Mouse (Mus musculus): Measurements from ENCODE around the gene Sema3e. TPM values are rescaled to one million over a fixed set of nuclear protein-coding genes. Genes with fewer than 3 reads are reported as not detected.
A peak's percentile ranks its signal among the peaks of the same experiment; 100 is the strongest.

The Sema3e gene
- polyA plus RNA-seq, 1 experiment from 2014 or later, result 5.1 TPM

DNA sequence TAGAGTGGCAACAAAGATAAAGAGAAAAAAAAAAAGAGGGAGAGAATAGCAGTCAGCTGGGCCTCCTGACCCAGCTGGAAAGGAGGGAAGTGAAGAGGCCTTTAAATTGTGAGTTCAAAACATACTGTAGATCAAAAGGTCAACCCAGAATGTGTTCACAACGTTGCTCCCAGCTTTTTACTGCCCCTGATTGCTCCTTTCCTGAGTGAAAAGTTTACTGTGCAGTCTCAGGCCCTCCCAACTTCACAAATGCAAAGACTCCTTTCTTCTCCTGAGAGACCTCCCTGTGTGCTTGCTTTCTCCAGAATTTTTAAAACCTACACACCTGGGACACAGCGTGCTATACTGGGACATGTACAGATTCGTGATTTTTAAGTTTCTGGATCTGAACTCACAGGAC, 8.2 kb downstream of the Sema3e start:
- H3K36me3 ChIP-seq, result no peaks in the 10 kb centered on the region
- 33% methylated on average over 3 of the region's 3 CpGs for WGBS
- H3K4me1 ChIP-seq, result no peaks in the 10 kb centered on the region
- no peak overlapping the region for H3K27ac ChIP-seq
- ATAC-seq (ENCODE audit: low FRiP score), result no peak
- H3K27me3 ChIP-seq, result no peaks in the 10 kb centered on the region
- no peak overlapping the region for H3K4me2 ChIP-seq (replicated peaks)
- H3K9me3 ChIP-seq (replicated peaks), result no peaks in the 10 kb centered on the region
- H3K4me3 ChIP-seq, result no peak overlapping the region
- H3K9ac ChIP-seq, result no peak overlapping the region

DNA sequence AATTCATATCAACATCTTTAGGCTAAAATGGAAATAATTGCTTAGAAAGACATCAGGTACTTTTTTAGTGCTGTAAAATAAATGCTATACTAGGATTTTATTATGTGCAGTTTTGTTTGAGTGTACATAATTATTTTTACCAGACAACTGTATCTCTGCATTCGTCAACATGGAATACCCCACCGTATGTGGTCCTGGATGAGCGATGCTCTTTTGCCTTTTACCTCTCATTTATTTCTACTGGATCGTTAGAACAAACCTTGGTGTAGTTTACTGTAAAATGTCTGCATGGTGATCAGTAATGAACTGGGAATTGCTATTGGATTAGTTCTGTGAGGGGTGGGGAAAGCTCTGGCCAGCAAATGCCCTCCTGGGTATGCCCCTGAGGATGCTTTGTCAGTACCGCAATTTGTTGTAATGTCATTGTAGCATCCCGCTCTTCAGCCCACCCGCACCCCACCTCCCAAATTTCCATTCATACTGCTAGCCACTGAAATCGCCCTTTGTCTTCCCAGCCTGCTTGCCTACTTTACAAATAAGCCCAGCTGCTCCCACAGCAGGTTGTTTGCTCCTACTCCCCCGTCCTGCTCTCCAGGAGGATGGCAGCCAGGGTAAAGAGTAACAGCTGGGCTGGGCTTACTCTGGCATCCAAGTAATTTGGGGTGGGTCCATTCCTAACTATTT, 13.9 kb downstream of the Sema3e start:
- H3K27me3 ChIP-seq, result no peaks in the 10 kb centered on the region
- H3K27ac ChIP-seq, result peak overlapping the region; percentile 44
- ATAC-seq (ENCODE audit: low FRiP score), result peak; percentile 87
- H3K9ac ChIP-seq, result no peak overlapping the region
- no peaks in the 10 kb centered on the region for H3K9me3 ChIP-seq (replicated peaks)
- H3K4me1 ChIP-seq, result peaks cover 10% of the 10 kb centered on the region
- peak overlapping the region; percentile 37 for H3K4me2 ChIP-seq (replicated peaks)
- 12% methylated on average over 9 of the region's 9 CpGs for WGBS
- no peaks in the 10 kb centered on the region for H3K36me3 ChIP-seq
- H3K4me3 ChIP-seq, result no peak overlapping the region

DNA sequence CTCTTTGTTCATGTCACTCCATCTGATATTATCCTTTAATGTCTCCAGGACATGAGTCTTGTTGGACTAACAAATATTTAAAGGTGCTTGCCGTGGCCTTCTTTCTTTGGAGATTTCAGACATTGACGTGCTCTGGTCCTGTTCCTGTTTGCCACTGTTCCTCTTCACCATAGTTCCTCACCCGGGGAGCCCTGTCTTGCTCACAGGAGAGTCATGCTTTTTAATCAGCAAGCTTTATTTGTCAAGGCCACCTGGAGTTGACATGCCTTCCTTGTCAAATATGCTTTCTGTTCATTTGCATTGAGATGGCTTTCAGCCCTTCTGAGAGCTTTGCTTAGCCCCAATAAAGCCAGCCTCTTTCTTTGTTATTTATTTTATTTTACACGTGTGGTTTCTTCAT, 15.1 kb downstream of the Sema3e start:
- Histone ChIP-seq H3K4me3 (no peak overlapping the region), H3K4me1 (peaks cover 10% of the 10 kb centered on the region), H3K9ac (no peak overlapping the region), H3K9me3 (replicated peaks) (no peaks in the 10 kb centered on the region), H3K27me3 (no peaks in the 10 kb centered on the region), H3K4me2 (replicated peaks) (no peak overlapping the region), H3K36me3 (no peaks in the 10 kb centered on the region), H3K27ac (no peak overlapping the region)
- 0 out of 2 replicates have a peak, but pooled peaks have one; percentile 26 for ATAC-seq (ENCODE audit: low FRiP score)
- WGBS, result 14% methylated on average over 4 of the region's 4 CpGs

DNA sequence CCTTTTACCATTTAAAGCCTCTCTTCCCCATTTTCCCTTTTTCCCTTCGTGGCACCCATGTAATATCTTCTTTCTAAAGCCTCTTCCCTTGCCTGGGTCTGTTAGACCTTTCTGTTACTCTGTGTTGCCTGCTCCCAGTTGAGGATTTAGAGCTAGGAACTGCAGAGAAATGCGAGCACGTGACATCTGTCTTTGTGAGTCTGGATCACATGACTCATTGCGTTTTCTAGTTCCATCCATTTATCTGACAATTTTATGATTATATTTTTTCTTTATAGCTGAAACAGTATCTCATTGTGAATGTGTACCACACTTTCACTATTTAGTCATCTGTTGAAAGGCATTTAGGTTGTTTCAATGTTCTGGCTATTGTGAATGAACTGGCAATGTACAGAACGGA, 18.0 kb downstream of the Sema3e start:
- no peak overlapping the region for H3K4me2 ChIP-seq (replicated peaks)
- no peaks in the 10 kb centered on the region for H3K27me3 ChIP-seq
- H3K27ac ChIP-seq, result no peak overlapping the region
- ATAC-seq (ENCODE audit: low FRiP score), result no peak
- no peaks in the 10 kb centered on the region for H3K36me3 ChIP-seq
- WGBS, result 89% methylated on average over 5 of the region's 5 CpGs
- H3K4me1 ChIP-seq, result peaks cover 10% of the 10 kb centered on the region
- H3K9me3 ChIP-seq (replicated peaks), result no peaks in the 10 kb centered on the region
- no peak overlapping the region for H3K4me3 ChIP-seq
- no peak overlapping the region for H3K9ac ChIP-seq

DNA sequence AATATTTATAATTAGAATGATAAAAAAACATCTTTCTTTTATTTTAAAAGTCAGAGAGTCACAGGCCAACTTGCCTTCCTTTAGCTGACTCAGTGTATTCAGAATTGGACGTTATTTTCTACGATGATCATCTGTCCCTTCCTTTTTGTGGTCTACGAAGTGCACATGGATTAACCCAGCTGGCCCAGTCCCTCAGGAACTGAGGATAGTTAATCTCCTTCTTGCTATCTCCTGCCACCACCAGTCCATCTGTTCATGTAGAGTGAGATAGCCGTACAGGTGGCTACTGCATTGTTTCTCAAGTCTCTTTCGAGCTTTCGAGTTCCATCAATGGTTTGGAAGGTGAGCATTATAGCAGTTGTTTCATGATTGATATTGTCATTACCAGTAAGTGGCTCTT, 18.9 kb downstream of the Sema3e start:
- H3K36me3 ChIP-seq, result no peaks in the 10 kb centered on the region
- no peak overlapping the region for H3K4me2 ChIP-seq (replicated peaks)
- no peak overlapping the region for H3K9ac ChIP-seq
- no peak overlapping the region for H3K27ac ChIP-seq
- no peak for ATAC-seq (ENCODE audit: low FRiP score)
- H3K4me1 ChIP-seq, result peaks cover 8% of the 10 kb centered on the region
- 83% methylated on average over 6 of the region's 6 CpGs for WGBS
- H3K4me3 ChIP-seq, result no peak overlapping the region
- no peaks in the 10 kb centered on the region for H3K9me3 ChIP-seq (replicated peaks)
- H3K27me3 ChIP-seq, result no peaks in the 10 kb centered on the region

DNA sequence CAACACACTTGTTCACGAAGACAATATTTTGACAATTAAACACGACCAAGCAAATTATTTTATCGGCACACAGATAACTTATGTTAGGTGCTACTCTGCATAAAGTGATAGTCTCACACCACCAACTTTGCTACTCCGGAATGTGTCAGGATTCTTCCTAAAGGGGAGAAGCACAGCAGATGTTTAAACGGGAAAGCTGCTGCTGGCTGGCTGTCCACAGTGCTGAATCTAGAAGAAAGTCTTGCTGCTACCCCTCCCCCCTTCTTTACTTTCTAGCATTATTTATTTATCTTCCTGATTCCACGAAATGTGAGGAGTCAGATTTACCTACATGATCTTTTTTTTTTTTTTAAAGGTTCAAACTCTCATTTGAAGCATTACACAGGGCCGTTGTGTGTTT, 23.6 kb downstream of the Sema3e start:
- Histone ChIP-seq H3K36me3 (no peaks in the 10 kb centered on the region), H3K27me3 (no peaks in the 10 kb centered on the region), H3K4me2 (replicated peaks) (no peak overlapping the region), H3K9ac (no peak overlapping the region), H3K4me3 (no peak overlapping the region), H3K4me1 (no peaks in the 10 kb centered on the region), H3K9me3 (replicated peaks) (no peaks in the 10 kb centered on the region), H3K27ac (no peak overlapping the region)
- WGBS, result 42% methylated on average over 7 of the region's 7 CpGs
- ATAC-seq (ENCODE audit: low FRiP score), result no peak

DNA sequence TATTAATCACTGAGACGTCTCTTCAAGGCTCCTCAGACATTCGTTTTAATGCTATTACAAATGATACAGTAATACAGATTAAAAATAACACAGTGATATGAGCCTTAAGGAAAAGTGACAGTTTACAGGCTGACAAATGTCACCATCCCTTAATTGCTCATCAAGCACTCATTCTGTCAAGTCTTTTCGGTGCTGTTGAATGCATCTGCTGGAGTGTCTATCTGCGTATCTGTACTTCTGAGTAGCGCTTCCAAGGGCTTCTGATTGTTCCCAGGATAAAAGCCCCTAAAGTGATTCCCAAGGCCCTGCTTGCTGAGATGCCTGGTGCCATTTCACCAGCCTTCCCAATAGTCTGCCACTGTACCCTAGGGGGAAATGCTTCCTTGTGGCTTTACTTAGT, 29.4 kb downstream of the Sema3e start:
- 67% methylated on average over 5 of the region's 5 CpGs for WGBS
- Histone ChIP-seq H3K4me3 (no peak overlapping the region), H3K36me3 (no peaks in the 10 kb centered on the region), H3K27me3 (no peaks in the 10 kb centered on the region), H3K9me3 (replicated peaks) (no peaks in the 10 kb centered on the region), H3K9ac (no peak overlapping the region), H3K4me1 (no peaks in the 10 kb centered on the region), H3K27ac (no peak overlapping the region), H3K4me2 (replicated peaks) (no peak overlapping the region)
- no peak for ATAC-seq (ENCODE audit: low FRiP score)

DNA sequence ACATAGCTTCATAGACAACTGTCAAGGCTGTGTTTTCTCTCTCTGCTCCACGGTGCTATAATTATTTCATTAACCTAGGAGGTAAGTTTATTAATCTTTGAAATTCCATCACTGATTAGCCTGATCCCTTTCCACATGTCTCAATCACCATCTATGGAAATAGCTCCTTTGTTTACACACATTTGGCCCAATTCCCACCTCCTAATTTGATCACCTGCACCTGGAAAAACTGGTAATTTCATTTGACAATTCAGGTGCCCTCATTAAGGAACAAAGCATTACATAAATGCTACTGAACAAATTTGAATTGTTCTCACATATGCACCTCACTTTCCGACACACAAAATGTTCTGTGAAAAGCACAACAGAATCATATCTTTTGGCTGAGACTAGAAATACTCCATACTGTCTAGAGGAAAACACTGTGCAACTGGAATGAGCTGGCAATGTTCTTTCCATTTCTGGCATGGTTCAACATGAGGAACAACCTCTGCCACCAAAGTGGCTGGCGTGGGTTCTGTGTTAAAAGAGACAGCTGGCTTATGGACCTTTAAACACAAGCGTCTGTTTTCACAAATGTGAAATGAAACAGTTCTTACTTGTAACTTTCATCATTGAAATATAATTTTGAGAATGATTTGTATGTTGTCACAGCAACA, 34.9 kb downstream of the Sema3e start:
- Histone ChIP-seq H3K4me3 (no peak overlapping the region), H3K9ac (no peak overlapping the region), H3K4me1 (no peaks in the 10 kb centered on the region), H3K9me3 (replicated peaks) (no peaks in the 10 kb centered on the region), H3K27me3 (no peaks in the 10 kb centered on the region), H3K27ac (no peak overlapping the region), H3K36me3 (no peaks in the 10 kb centered on the region), H3K4me2 (replicated peaks) (no peak overlapping the region)
- ATAC-seq (ENCODE audit: low FRiP score), result no peak
- WGBS, result 91% methylated on average over 4 of the region's 4 CpGs

DNA sequence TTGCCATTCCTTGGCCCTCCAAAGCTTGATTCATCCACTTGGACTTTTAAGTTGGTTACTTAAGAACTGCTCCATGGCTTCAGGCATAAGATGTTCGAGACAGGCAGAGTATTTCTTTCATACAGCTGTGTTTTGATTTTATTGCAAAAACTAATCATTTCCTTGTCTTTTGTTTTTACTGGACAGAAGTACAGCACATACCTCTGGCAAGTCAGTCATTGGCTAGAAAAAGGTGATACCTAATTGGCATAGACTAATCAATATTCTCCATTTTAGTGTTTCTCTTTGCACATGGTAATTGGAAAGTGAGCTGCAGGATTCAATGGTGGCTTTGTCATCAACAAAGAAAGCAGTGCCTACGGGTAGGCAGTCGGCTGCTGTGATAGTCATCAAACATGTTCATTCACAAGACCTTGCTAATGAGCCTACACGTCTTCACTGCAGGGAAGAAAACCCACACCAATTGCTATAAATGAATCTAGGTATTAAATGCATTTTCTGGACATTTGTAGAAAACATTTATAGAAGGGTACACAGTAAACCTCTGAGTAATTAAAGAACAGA, 37.9 kb downstream of the Sema3e start:
- Histone ChIP-seq H3K4me1 (no peaks in the 10 kb centered on the region), H3K9me3 (replicated peaks) (no peaks in the 10 kb centered on the region), H3K9ac (no peak overlapping the region), H3K4me2 (replicated peaks) (no peak overlapping the region), H3K27me3 (no peaks in the 10 kb centered on the region), H3K27ac (no peak overlapping the region), H3K4me3 (no peak overlapping the region), H3K36me3 (no peaks in the 10 kb centered on the region)
- no peak for ATAC-seq (ENCODE audit: low FRiP score)
- 45% methylated on average over 4 of the region's 4 CpGs for WGBS

DNA sequence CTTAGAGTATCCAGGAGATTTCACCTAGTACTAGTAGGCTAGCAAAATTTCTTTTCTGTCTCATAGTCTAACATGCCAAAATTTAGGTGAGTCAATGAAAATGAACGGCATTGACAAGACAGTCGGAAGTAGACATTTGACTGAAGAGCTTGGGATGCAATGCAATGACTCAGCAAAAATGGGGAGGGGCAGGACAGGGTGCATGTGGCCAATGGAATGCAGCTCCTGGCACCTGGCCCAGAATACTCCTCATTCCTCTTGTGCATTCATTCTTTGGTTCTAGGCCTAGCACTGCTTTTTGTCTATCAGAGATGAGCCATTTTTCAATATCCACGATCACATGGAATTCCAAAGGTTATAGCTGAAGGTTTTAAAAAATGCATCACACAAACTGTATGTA, 48.1 kb downstream of the Sema3e start:
- no peak overlapping the region for H3K9ac ChIP-seq

DNA sequence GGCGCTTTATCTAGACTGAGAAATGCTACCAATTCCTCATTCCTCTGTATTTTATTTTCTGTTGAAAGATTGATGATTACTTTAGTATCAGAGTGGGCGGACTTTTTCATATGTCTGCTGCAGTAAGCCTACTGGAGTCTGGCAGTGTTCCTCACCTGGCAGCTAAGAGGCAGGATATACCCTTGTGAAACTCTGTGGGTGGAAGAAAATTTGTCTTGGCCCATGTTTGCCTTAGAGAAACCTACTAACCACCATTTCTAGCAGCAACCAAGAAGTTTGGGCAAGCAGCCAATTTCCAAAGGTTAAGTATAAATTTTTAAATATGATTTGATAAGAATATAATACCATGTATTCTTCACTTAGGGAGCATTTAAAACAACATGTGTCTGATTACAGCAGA, 63.0 kb downstream of the Sema3e start:
- ATAC-seq (ENCODE audit: low FRiP score), result no peak
- Histone ChIP-seq H3K9ac (no peak overlapping the region), H3K4me1 (peaks cover 4% of the 10 kb centered on the region; the same call in 1 of the 2 replicates), H3K27me3 (no peaks in the 10 kb centered on the region), H3K4me3 (no peak overlapping the region), H3K9me3 (replicated peaks) (no peaks in the 10 kb centered on the region), H3K36me3 (no peaks in the 10 kb centered on the region), H3K4me2 (replicated peaks) (no peak overlapping the region), H3K27ac (no peak overlapping the region)
- WGBS, result 74% methylated on average over 2 of the region's 2 CpGs

More for the DNA sequence above, 48.1 kb downstream of the Sema3e start:
- H3K4me3 ChIP-seq, result no peak overlapping the region
- H3K4me2 ChIP-seq (replicated peaks), result no peak overlapping the region
- H3K36me3 ChIP-seq, result no peaks in the 10 kb centered on the region
- no peak overlapping the region for H3K27ac ChIP-seq
- WGBS, result 88% methylated on average over 3 of the region's 3 CpGs
- ATAC-seq (ENCODE audit: low FRiP score), result no peak
- no peaks in the 10 kb centered on the region for H3K9me3 ChIP-seq (replicated peaks)
- H3K27me3 ChIP-seq, result no peaks in the 10 kb centered on the region
- no peaks in the 10 kb centered on the region for H3K4me1 ChIP-seq

DNA sequence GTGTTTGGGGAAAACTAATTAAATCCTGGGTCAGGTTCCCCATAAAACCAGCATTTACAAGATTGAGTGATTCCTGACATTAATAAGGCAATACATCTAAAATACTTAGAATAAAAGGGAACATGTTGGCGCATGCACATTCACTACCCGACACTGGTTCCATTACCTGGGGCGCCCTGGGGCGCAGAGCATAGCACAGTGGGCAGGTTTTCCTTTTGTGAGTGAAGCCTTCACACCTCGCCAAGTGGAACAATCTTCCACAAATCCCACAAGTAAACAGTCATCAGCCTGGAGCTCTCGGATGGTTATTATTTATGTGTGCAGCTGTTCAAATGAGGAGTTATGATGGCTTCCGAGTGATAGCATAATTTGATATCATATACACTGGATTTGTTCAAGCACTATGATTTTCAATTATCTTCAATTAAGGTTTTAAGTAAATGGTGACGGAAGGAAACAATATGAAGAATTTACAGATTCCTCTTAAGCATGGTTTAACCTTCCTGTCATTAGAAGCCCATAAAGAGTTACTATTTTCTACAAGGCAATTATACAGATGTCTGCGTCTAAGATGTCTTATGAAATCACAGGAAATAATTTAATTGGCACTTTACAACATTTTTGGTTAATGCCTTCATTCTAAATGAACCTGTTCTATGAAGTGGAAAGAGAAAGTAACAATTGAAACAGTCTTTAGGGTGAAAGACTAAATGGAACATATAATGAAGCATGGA, 65.0 kb downstream of the Sema3e start:
- Histone ChIP-seq H3K4me3 (no peak overlapping the region), H3K4me2 (replicated peaks) (no peak overlapping the region), H3K9me3 (replicated peaks) (no peaks in the 10 kb centered on the region), H3K9ac (no peak overlapping the region), H3K27ac (no peak overlapping the region), H3K36me3 (no peaks in the 10 kb centered on the region), H3K27me3 (no peaks in the 10 kb centered on the region), H3K4me1 (peaks cover 4% of the 10 kb centered on the region; the same call in 1 of the 2 replicates)
- 85% methylated on average over 9 of the region's 9 CpGs for WGBS
- ATAC-seq (ENCODE audit: low FRiP score), result no peak

Measured in hindbrain, embryonic 12.5 days (tissue).